Mouse (Mus musculus): ENCODE measurements around the gene Cpxm2.

Cpxm2 gene

GRCm38 (mm10) chr7:132026671-132027070 is 127.9 kb downstream of the Cpxm2 start:
- DNase-seq (ENCODE audit: low spot score), result no peak

- DNase-seq (ENCODE audit: low spot score), result no peak
Measured at GRCm38 (mm10) chr7:132025591-132025990, 128.9 kb downstream of the Cpxm2 start.

- no peak for DNase-seq (ENCODE audit: low spot score)
Measured at GRCm38 (mm10) chr7:132015933-132016332, 138.6 kb downstream of the Cpxm2 start.

GRCm38 (mm10) chr7:132015193-132015592 is 139.3 kb downstream of the Cpxm2 start:
- DNase-seq (ENCODE audit: low spot score), result no peak

GRCm38 (mm10) chr7:132013970-132014369 is 140.6 kb downstream of the Cpxm2 start:
- no peak for DNase-seq (ENCODE audit: low spot score)

- no peak for DNase-seq (ENCODE audit: low spot score)
Measured at GRCm38 (mm10) chr7:132012969-132013679, 141.4 kb downstream of the Cpxm2 start.

- no peak for DNase-seq (ENCODE audit: low spot score)
Measured at GRCm38 (mm10) chr7:132009002-132009401, 145.5 kb downstream of the Cpxm2 start.

- DNase-seq (ENCODE audit: low spot score), result no peak
Measured at GRCm38 (mm10) chr7:132005996-132006696, 148.4 kb downstream of the Cpxm2 start.

- no peak for DNase-seq (ENCODE audit: low spot score)
Measured at GRCm38 (mm10) chr7:131992873-131993272, 161.7 kb downstream of the Cpxm2 start.

GRCm38 (mm10) chr7:131992226-131992625 is 162.3 kb downstream of the Cpxm2 start:
- DNase-seq (ENCODE audit: low spot score), result no peak

GRCm38 (mm10) chr7:131989056-131989455 is 165.5 kb downstream of the Cpxm2 start:
- no peak for DNase-seq (ENCODE audit: low spot score)

All from ovary, postnatal 14 days (tissue).